Mouse (Mus musculus): ENCODE results near the gene Fut9.

The Fut9 gene

GRCm38 (mm10) chr4:25645580-25645979 is 154.5 kb downstream of the Fut9 start:
- DNase-seq = no peak

DNA sequence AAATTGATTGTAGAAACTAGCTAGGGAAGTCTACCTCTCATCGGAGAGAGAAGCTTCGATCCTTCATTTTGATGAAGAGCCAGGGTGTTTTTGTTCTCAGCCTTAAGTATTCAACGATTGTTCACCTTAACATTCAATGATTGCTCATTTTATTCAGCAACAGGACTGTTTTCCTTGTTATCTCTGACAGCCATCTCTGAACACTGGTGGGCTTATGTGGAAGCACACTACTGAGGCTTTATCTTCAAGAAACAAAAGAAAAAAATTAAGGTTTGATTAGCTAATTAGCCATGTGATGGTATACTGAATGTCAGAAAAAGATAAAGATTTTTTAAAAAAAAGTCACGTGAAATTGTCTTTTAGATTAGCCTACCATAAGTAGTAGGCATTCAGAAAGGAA is 158.1 kb downstream of the Fut9 start:
- no peak for DNase-seq

GRCm38 (mm10) chr4:25633262-25633661 is 166.8 kb downstream of the Fut9 start:
- peak in 1 of 2 experiments; percentile 51 for DNase-seq

DNA sequence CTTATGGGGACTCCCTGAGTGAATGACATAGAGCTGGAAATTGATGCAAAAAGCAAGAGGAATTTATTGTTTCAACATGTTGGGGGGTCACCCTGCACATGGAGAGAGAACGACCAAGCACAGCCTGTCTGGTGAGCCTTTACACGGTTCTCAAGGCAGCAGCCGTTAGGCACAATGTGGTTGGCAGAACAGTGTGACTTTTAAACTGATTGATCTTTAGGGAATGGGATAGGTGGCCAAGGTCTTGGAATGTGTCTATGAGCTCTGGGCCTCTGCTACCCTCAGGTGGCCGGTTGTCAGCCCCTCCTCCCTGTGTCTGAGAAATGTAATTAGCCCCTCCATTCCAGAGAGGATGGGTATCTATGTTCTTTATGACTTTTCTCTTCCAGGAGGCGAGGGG is 171.9 kb downstream of the Fut9 start:
- DNase-seq = no peak

DNA sequence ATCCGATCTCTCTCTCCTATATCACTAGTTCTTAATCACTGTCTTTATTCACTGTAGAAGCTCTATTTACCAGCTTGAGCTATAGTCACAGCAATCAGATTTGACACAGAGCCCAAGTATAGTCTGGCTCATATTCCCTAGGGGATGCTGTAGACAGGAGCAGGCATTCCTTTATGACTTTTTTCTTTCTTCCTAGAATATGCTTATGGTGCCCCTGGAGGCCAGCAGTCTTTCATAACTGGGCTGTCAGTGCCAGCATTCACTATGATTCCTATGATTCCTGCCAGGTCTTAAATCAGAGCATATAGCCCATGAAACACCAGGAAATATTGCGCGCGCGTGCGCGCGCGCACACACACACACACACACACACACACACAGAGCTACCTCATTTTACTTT is 172.6 kb downstream of the Fut9 start:
- no peak for DNase-seq

- no peak for DNase-seq
Measured at GRCm38 (mm10) chr4:25627039-25627438, 173.0 kb downstream of the Fut9 start.

DNA sequence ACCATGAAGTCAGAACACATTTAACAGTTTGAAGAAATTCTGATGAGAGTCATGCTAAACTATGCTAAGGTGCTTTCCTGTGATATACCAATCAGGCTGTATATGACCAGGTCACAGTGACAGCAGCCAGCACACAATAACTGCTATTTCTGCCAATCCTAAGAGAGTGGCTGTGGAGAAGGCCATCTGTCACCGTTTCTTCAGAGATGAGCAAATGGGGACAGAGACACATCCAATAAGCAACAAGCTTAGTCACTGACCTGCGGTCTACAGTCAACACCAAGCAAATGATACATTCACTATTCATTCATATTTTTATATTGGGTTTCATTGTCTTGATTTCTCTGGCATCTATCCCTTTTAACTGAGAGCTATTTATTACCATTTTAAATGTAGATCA is 176.9 kb downstream of the Fut9 start:
- no peak for DNase-seq

DNA sequence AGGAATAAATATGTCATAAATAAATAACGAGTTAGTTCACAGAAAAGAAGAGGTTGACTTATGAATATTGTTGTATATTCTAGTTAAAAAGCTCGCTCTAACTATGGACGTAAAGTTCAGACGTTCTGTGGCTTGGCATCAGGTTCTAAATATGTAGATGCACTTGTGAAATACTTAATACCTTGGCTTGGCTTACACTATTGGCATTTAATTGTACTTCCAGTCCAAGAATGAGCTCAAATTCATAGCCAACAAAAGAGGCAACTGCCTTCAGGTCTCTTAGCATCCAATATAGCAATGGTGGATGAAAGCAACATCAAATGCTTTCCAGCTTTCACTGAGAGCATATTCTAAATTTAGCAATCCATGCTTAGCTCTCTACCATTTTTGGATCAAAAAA is 182.7 kb downstream of the Fut9 start:
- no peak for DNase-seq

DNA sequence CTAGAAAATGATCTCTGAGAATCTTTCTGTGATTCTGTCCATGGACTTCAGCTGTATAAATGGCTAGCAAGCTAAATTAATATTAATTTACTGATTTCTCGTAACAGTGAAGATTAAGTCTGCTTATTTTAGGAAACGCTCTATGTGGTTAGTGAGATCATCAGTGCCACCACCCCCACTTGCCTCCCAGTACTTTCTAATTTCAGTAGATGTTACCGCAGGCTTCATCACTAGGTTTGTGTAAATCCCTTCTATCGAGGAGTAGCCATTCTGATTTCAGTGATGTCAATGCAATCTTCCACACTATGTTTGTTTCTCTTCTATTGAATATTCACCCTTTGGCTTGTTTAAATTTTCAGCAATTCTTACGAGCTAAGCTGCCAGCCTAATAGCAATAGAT is 186.6 kb downstream of the Fut9 start:
- DNase-seq = no peak

DNA sequence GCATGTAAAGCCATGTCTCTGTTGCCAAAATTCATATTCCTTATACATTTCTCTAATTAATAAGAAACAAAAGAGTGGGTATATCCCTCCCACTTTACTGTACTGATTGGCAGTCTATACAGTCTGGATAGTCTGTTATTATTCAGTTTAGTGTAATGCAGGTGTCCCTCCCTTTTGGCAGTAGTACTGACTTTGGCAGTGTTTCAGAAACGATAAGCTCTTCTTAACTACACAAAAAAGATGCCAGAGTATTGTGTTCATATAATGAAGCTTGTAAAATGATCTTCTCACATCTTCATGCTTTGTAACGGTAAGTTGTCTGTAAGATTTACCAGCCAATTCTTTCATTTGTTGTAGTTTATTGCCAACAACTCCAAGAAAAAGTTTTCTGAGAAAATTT is 189.6 kb downstream of the Fut9 start:
- no peak for DNase-seq

- DNase-seq = no peak
Measured at GRCm38 (mm10) chr4:25593218-25593617, 206.8 kb downstream of the Fut9 start.

All from kidney, adult 8-10 months (tissue).